Mouse (Mus musculus): ENCODE measurements around the gene Acad12. TPM values are rescaled to one million over a fixed set of nuclear protein-coding genes. Genes with fewer than 3 reads are reported as not detected.
A peak's percentile ranks its signal among the peaks of the same experiment; 100 is the strongest.

The Acad12 gene
- polyA plus RNA-seq, 1 experiment from 2014 or later: 2.4 TPM

- WGBS: 4% methylated on average over 33 of the region's 33 CpGs
- H3K27ac ChIP-seq (ENCODE audit: low read depth, low read length): peak overlapping the region; percentile 32; the same call in 1 of the 2 replicates
- peak; percentile 58 for ATAC-seq (ENCODE audit: low FRiP score, low TSS enrichment)
- H3K4me1 ChIP-seq (ENCODE audit: control insufficient read depth, insufficient read depth, low read length): peaks cover 17% of the 10 kb centered on the region
- no peaks in the 10 kb centered on the region for H3K9me3 ChIP-seq (ENCODE audit: control insufficient read depth, low read length)
- peak overlapping the region; percentile 78 for H3K9ac ChIP-seq (ENCODE audit: low read depth, low read length)
- H3K4me2 ChIP-seq (replicated peaks; ENCODE audit: low read depth, low read length): peak overlapping the region; percentile 94
- peak overlapping the region; percentile 80 for H3K4me3 ChIP-seq (ENCODE audit: low read length)
- no peaks in the 10 kb centered on the region for H3K27me3 ChIP-seq (ENCODE audit: control insufficient read depth, insufficient read depth, low read length)
- no peaks in the 10 kb centered on the region for H3K36me3 ChIP-seq (ENCODE audit: control insufficient read depth, insufficient read depth, low read length)
Observed at GRCm38 (mm10) chr5:121592816-121593407, 25.8 kb downstream of the Acad12 start.

GRCm38 (mm10) chr5:121592064-121592815 lies 26.5 kb downstream of the Acad12 start:
- ATAC-seq (ENCODE audit: low FRiP score, low TSS enrichment): no peak
- 51% methylated on average over 11 of the region's 11 CpGs for WGBS
- peaks cover 17% of the 10 kb centered on the region for H3K4me1 ChIP-seq (ENCODE audit: control insufficient read depth, insufficient read depth, low read length)
- H3K4me2 ChIP-seq (replicated peaks; ENCODE audit: low read depth, low read length): peak overlapping the region; percentile 94
- 0 out of 2 replicates have a peak overlapping the region, but pooled peaks have one; percentile 78 for H3K9ac ChIP-seq (ENCODE audit: low read depth, low read length)
- no peak overlapping the region for H3K27ac ChIP-seq (ENCODE audit: low read depth, low read length)
- H3K9me3 ChIP-seq (ENCODE audit: control insufficient read depth, low read length): no peaks in the 10 kb centered on the region
- H3K4me3 ChIP-seq (ENCODE audit: low read length): peak overlapping the region; percentile 80
- no peaks in the 10 kb centered on the region for H3K27me3 ChIP-seq (ENCODE audit: control insufficient read depth, insufficient read depth, low read length)
- no peaks in the 10 kb centered on the region for H3K36me3 ChIP-seq (ENCODE audit: control insufficient read depth, insufficient read depth, low read length)

- H3K9me3 ChIP-seq (ENCODE audit: control insufficient read depth, low read length): no peaks in the 10 kb centered on the region
- no peak overlapping the region for H3K9ac ChIP-seq (ENCODE audit: low read depth, low read length)
- no peak overlapping the region; the same call in 1 of the 2 replicates for H3K4me2 ChIP-seq (replicated peaks; ENCODE audit: low read depth, low read length)
- ATAC-seq (ENCODE audit: low FRiP score, low TSS enrichment): no peak
- H3K4me1 ChIP-seq (ENCODE audit: control insufficient read depth, insufficient read depth, low read length): peaks cover 23% of the 10 kb centered on the region
- no peaks in the 10 kb centered on the region for H3K36me3 ChIP-seq (ENCODE audit: control insufficient read depth, insufficient read depth, low read length)
- WGBS: 54% methylated on average over 11 of the region's 11 CpGs
- no peak overlapping the region for H3K4me3 ChIP-seq (ENCODE audit: low read length)
- H3K27me3 ChIP-seq (ENCODE audit: control insufficient read depth, insufficient read depth, low read length): no peaks in the 10 kb centered on the region
- H3K27ac ChIP-seq (ENCODE audit: low read depth, low read length): no peak overlapping the region
Observed at GRCm38 (mm10) chr5:121591417-121592063, 27.2 kb downstream of the Acad12 start.

GRCm38 (mm10) chr5:121589928-121590327 lies 28.8 kb downstream of the Acad12 start:
- H3K4me3 ChIP-seq (ENCODE audit: low read length): no peak overlapping the region
- no peak for ATAC-seq (ENCODE audit: low FRiP score, low TSS enrichment)
- H3K4me1 ChIP-seq (ENCODE audit: control insufficient read depth, insufficient read depth, low read length): peaks cover 23% of the 10 kb centered on the region
- no peak overlapping the region for H3K27ac ChIP-seq (ENCODE audit: low read depth, low read length)
- WGBS: 90% methylated on average over 6 of the region's 6 CpGs
- no peak overlapping the region for H3K4me2 ChIP-seq (replicated peaks; ENCODE audit: low read depth, low read length)
- H3K9ac ChIP-seq (ENCODE audit: low read depth, low read length): no peak overlapping the region
- H3K36me3 ChIP-seq (ENCODE audit: control insufficient read depth, insufficient read depth, low read length): no peaks in the 10 kb centered on the region
- H3K9me3 ChIP-seq (ENCODE audit: control insufficient read depth, low read length): no peaks in the 10 kb centered on the region
- no peaks in the 10 kb centered on the region for H3K27me3 ChIP-seq (ENCODE audit: control insufficient read depth, insufficient read depth, low read length)

- H3K27ac ChIP-seq (ENCODE audit: low read depth, low read length): no peak overlapping the region
- no peaks in the 10 kb centered on the region for H3K36me3 ChIP-seq (ENCODE audit: control insufficient read depth, insufficient read depth, low read length)
- H3K4me1 ChIP-seq (ENCODE audit: control insufficient read depth, insufficient read depth, low read length): peaks cover 16% of the 10 kb centered on the region
- H3K9ac ChIP-seq (ENCODE audit: low read depth, low read length): no peak overlapping the region
- H3K9me3 ChIP-seq (ENCODE audit: control insufficient read depth, low read length): no peaks in the 10 kb centered on the region
- no peak overlapping the region for H3K4me3 ChIP-seq (ENCODE audit: low read length)
- H3K4me2 ChIP-seq (replicated peaks; ENCODE audit: low read depth, low read length): no peak overlapping the region
- no peaks in the 10 kb centered on the region for H3K27me3 ChIP-seq (ENCODE audit: control insufficient read depth, insufficient read depth, low read length)
- no peak for ATAC-seq (ENCODE audit: low FRiP score, low TSS enrichment)
- WGBS: 62% methylated on average over 6 of the region's 6 CpGs
Observed at GRCm38 (mm10) chr5:121586400-121587039, 32.2 kb downstream of the Acad12 start.

- Histone ChIP-seq H3K27ac (ENCODE audit: low read depth, low read length) (no peak overlapping the region), H3K4me2 (replicated peaks; ENCODE audit: low read depth, low read length) (no peak overlapping the region), H3K9ac (ENCODE audit: low read depth, low read length) (no peak overlapping the region), H3K9me3 (ENCODE audit: control insufficient read depth, low read length) (no peaks in the 10 kb centered on the region), H3K36me3 (ENCODE audit: control insufficient read depth, insufficient read depth, low read length) (no peaks in the 10 kb centered on the region), H3K4me3 (ENCODE audit: low read length) (no peak overlapping the region), H3K27me3 (ENCODE audit: control insufficient read depth, insufficient read depth, low read length) (no peaks in the 10 kb centered on the region), H3K4me1 (ENCODE audit: control insufficient read depth, insufficient read depth, low read length) (peaks cover 16% of the 10 kb centered on the region)
- WGBS: 89% methylated on average over 5 of the region's 5 CpGs
- no peak for ATAC-seq (ENCODE audit: low FRiP score, low TSS enrichment)
Observed at GRCm38 (mm10) chr5:121585699-121586098, 33.0 kb downstream of the Acad12 start.

GRCm38 (mm10) chr5:121585005-121585404 lies 33.7 kb downstream of the Acad12 start:
- WGBS: 95% methylated on average over 10 of the region's 10 CpGs
- Histone ChIP-seq H3K4me3 (ENCODE audit: low read length) (no peak overlapping the region), H3K9me3 (ENCODE audit: control insufficient read depth, low read length) (no peaks in the 10 kb centered on the region), H3K27ac (ENCODE audit: low read depth, low read length) (no peak overlapping the region), H3K27me3 (ENCODE audit: control insufficient read depth, insufficient read depth, low read length) (no peaks in the 10 kb centered on the region), H3K36me3 (ENCODE audit: control insufficient read depth, insufficient read depth, low read length) (no peaks in the 10 kb centered on the region; the same call in 1 of the 2 replicates), H3K4me1 (ENCODE audit: control insufficient read depth, insufficient read depth, low read length) (peaks cover 16% of the 10 kb centered on the region), H3K4me2 (replicated peaks; ENCODE audit: low read depth, low read length) (no peak overlapping the region), H3K9ac (ENCODE audit: low read depth, low read length) (no peak overlapping the region)
- no peak for ATAC-seq (ENCODE audit: low FRiP score, low TSS enrichment)

- no peaks in the 10 kb centered on the region for H3K9me3 ChIP-seq (ENCODE audit: control insufficient read depth, low read length)
- H3K4me2 ChIP-seq (replicated peaks; ENCODE audit: low read depth, low read length): no peak overlapping the region
- no peaks in the 10 kb centered on the region for H3K27me3 ChIP-seq (ENCODE audit: control insufficient read depth, insufficient read depth, low read length)
- H3K4me3 ChIP-seq (ENCODE audit: low read length): no peak overlapping the region
- H3K9ac ChIP-seq (ENCODE audit: low read depth, low read length): no peak overlapping the region
- 50% methylated on average over 12 of the region's 12 CpGs for WGBS
- ATAC-seq (ENCODE audit: low FRiP score, low TSS enrichment): peak; percentile 88
- peaks cover 16% of the 10 kb centered on the region for H3K4me1 ChIP-seq (ENCODE audit: control insufficient read depth, insufficient read depth, low read length)
- peaks cover 6% of the 10 kb centered on the region for H3K36me3 ChIP-seq (ENCODE audit: control insufficient read depth, insufficient read depth, low read length)
- H3K27ac ChIP-seq (ENCODE audit: low read depth, low read length): 0 out of 2 replicates have a peak overlapping the region, but pooled peaks have one; percentile 39
Observed at GRCm38 (mm10) chr5:121583765-121584501, 34.8 kb downstream of the Acad12 start.
